Mouse (Mus musculus) adrenal gland, postnatal 4 days (tissue): Measurements from ENCODE around the gene Acp4. TPM values are rescaled to one million over a fixed set of nuclear protein-coding genes. Genes with fewer than 3 reads are reported as not detected.
"Not testable (repeated sequence)": the region's sequence is repeated elsewhere in the genome, so short reads cannot be mapped to it uniquely, and the experiment has no call there.

Source experiments
- DNase-seq, 2 experiments: peaks; one replicate each; pipeline ENCODE4 v3.0.0; 2021 to 2022; ENCODE audit warnings: low spot score in 2 of 2, mixed read lengths in 2 of 2
- total RNA-seq, 2 experiments: library from RNA; stranded (reverse); gene quantifications; 2 replicates each; pipeline ENCODE4 v1.2.3; 2021

Gene Acp4
- total RNA-seq, 2 experiments from 2014 or later = not detected

DNA sequence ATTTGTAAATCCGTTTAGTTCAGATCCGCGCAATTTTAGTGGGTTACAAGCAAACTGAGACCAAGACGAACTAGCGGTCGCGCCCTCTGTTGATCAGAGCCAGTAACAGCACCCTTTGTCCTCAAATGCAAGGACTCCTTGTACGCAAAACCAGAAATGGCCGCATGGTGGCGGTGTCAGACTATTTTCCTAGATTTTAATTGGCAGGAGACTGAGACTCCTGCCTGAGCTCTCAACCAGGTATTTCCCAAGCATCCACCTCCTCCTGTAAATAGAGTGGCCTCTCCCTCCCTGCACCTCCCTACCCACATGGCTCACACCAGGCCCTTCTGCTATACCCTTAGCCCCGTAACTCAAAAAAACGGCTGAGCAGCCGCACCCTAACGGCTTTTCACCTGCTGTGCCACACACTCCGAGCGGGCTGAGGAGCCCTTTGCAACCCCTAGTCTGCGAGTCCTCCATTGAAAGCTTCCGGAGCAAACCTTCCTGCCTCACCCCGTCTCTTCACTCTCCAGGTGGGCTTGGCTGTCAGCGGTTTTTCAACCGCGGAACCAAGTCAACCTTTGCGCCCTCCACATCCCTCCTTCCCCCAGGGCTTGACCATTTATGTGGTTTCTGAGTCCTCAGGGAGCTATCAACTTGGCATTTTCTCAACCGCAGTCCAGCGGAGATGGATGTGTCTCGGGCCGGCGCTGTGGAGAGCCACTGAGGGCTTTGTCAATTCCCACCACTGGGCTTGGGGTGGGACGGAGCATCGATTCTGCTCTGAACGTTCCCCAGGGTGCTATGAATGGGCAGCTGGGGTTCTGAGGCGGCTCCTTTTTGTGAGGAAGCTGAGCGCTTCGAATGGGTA lies 5.8 kb upstream of the Acp4 start:
- peak; percentile 77 to 92 for DNase-seq

DNA sequence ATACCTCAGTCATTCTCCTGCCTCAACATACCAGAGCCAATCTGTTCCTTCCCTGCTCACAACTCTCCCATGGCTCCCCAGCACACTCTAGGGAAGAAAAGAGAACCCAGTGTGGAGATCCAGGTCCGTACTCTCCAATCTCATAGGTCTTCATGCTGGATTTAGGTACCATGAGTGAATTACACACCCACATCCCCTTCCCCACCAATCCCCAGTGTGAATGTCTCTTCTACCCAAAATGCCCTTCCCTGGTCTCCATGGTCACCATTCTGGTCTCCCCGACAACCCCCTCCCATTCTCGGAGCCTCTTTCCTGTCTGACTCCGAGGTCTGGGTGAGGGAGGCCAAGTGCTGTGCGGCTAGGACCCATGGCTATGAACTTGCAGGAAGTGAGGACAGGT lies 4.0 kb upstream of the Acp4 start, which contains the start of gene Gm15517:
Gm15517 (plus strand) TSS at position 301 of the 400 bp plus-strand sequence.
- no peak for DNase-seq

DNA sequence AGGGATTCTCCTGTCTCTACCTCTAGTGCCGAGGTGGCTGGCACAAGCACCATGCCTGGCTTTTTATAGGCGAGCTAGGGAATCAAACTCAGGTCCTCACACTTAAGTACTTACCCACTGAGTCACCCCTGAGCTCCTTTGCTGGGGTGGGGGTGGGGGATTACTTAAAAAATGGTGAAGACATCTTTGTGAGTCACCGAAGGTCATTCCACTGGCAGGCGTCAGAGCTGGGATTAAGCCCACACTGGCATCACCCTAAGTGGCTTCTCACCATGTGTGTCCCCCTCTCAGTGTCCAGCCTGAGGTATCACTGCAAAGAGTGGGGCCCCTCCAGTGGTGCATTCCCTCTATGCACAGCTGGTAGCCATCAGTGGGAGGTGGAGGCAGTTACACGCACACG lies 3.2 kb upstream of the Acp4 start:
- DNase-seq = no peak

DNA sequence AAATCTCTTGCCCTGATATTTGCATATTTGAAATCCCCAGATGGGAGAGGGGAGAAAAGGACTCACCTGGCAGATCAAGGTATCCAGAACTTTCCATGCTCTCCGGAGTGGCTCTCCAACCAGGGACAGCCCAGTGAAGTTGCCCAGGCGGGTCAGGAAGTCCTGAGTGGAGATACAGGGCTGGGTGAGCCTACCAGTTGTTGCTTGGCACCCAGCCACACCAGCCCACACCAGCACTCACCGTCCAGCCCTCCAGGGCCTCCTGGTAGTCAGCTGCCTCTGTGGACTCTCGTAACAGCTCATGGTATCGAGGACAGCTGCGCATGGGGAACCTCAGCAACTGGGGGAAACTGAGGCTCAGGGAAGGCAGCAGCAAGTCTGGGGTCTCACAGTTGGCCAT lies 2.2 kb downstream of the Acp4 start:
- no peak for DNase-seq

DNA sequence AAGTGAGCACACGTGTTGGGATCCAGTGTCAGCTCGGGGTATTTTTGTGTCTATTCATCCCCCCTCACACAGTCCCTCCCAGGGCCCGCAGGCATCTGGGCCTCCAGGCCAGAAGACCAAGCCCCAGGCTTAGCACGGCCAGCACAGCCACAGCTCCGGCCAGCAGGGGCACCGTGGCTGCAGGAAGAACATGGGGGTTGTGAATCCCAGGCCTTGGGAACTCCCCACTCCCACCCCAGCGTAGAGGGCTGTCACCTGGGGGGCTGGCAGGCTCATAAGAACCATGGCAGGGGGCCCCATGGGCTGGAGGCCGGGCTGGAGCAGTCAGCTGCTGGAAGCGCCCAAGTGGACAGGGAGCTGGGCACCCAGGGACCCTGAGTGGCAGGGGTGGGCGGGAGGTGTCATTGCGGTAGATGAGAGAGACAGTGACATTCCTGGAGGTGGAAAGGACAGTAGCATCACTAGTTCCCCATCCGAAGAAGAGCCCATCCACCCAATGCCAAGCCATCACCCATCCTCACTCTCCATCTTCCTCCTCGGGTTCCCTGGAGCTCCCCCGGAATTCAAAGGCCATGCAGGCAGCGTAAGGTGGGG lies 4.1 kb downstream of the Acp4 start:
- no peak for DNase-seq

DNA sequence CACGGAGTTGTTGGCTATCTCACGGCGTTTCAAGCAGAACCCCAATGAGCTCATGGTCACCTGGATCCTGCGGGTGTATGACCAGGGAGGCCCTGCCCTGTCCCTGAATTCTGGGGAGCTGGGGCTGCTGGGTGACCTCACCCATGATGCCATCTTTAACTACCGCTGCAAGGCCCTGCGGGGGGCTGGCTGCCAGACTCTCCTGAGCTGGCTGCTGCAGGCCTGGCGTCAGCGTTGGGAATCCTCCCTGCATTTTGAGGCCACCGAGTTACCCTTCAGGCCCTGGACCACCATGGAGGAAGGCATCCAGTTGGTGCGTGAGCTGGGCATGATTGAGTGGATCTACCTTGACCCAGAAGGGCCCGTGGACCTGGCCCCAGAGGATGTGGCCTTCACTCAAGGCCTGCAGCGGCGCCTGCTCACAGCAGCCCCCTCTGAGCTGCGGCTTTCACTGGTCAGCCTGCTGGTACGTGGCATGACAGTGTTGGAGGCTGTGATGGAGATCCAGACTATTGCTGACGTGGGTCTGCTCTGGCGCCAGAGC lies 6.4 kb downstream of the Acp4 start:
- DNase-seq = peak; percentile 23 to 39

DNA sequence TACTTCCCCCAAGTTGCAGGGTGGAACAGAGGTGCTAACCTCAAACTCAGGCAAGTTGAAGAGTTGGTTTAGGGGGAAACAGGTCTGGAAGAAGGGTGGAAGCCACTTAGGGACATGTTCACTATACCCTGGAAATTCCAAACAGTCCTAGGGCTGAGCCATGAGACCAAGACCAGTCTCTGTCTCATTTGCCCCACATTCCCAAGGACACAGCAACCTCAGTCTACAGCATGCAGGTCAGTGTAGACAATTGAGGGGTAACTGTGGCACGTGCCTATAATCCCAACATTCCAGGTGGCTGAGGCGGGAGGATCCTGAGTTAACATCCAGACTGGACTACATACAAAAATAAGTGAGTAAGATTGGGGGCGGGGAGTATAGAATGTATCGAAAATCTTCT lies 7.9 kb downstream of the Acp4 start:
- DNase-seq = no peak

DNA sequence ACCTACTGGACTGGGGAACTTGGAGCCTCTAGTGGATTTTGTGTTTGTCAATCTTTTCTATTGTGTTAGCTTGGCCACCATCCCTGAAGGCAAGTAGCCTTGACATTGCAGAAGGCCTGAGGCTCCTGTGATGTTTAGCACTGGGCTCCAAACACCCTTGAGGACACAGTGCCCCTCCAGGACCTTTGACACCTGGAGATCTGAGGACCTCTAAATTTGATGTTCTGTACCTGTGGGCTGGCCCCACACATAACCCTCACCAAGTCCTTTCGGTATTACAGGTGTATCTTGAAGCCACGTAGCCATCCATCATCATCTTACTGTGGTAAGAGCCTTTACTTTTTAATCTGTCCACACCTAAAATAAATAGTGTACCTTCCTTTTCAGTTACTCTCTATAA lies 9.2 kb downstream of the Acp4 start:
- no peak for DNase-seq

DNA sequence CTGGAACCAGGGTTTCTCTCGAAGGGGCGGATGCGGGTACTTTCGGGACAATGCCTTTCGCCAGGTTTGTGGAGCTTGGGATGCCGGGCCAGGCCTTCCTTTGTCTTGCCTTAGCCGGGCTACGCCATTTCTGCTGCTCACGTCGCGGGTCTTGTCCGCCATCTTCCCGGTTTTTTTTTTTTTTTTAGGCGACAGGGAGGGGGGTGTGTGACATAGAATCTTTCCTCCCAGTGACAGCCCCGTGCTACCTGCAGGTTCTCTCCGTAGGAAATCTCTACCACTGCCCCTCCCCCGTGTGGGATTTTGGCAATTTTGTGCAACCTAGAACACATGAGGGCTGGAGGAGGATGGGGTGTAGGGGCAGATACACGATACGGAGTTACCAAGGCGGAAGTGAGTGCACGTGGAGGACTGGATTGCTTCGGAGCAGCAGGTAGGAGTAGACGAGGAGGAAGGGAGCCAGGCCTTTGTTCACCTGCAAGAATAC lies 10.2 kb downstream of the Acp4 start:
- DNase-seq = peak in 1 of 2 experiments; percentile 14

DNA sequence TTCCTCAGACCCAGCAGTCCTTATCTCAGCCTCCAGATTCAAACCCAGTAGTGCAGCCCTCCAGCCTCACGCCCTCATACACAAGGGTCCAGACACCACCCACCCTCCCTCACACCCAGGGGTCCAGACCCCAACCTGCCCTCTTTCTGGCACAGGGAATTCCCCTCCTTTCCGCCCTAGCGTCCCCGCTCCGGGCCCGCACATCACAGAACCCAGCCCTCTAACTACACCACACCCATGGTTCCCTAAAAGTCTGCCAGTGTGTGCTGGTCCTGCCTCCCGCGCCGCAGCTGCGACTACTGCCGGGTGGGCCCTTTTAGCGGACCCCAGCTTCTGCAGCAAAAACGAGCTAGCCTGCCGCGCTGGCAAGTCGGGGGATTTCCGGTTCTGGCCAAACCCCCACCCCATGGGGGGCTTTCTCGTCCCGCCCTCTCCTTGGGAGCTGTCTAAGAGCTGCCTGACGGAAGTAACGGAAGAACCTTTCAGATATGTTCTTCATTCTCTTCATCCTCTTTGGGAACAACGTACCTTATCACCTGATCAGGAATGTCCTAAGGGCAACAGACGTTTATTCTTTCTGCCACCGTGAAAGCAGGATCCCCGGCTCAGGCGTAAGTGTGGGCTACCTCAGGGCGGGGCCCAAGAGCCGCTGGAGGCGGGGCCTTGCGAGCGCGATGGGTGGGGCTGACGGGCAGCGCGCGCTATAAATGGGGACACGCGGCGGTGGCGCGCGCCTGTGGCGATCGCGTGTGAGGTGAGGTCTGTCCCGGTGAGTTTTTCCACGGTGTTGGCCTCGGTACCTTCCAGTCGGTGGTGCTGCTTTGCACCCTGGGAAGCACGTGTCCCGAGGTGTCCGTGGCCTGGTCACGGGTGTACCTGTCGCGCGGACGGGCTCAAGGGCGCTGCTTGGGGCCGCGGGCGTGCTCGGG lies 10.9 kb downstream of the Acp4 start, which contains the start of the genes 1700028J19Rik and 2410002F23Rik:
1700028J19Rik (minus strand) TSS at position 641 of the 929 bp plus-strand sequence.
2410002F23Rik (plus strand) TSS at position 668 of the 929 bp plus-strand sequence.
- DNase-seq = peak; percentile 82 to 83

DNA sequence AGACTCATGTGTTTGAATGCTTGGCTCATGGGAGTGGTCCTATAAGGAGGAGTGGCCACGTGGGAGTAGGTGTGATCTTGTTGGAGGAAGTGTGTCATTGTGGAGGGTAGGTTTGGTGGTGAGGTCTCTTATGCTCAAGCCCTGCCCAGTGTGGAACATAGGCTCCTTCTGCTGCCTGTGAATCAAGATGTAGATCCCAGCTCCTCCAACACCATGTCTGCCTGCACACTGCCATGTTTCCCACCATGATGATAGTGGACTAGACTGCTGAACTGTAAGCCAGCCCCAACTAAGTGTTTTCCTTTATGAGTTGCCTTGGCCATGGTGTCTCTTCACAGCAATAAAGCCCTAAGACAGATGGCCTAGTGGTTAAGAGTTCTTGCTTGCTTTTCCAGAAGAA lies 13.1 kb downstream of the Acp4 start:
- no peak for DNase-seq

DNA sequence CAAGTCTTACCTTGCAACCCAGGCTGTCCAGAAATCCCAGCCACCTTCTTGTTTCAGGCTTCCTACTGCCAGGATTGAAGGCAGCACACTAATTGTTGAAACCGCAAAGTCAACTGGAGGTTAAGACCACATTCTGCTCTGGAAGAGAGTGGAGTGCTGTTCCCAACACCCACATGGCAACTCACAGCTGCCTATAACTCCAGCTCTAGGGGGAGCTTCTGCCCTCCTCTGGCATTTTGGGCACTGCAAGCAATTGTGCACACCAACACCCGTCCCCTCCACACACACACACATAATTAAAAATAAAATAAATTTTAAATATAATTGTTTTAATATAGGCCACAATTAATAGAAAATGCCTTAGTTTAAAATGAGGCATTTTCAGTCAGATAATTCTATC lies 16.0 kb downstream of the Acp4 start:
- no peak for DNase-seq

DNA sequence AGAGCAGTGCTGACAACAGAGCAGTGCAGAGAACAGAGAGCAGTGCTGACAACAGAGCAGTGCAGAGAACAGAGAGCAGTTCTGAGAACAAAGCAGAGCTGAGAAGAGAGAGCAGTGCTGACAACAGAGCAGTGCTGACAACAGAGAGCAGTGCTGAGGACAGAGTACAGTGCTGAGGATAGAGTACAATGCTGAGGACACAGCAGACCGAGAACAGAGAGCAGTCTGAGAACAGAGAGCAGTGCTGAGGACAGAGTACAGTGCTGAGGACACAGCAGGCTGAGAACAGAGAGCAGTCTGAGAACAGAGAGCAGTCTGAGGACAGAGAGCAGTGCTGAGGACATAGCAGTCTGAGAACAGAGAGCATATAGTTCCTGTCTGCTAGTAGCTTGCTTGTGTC lies 16.5 kb downstream of the Acp4 start:
- DNase-seq = no peak

DNA sequence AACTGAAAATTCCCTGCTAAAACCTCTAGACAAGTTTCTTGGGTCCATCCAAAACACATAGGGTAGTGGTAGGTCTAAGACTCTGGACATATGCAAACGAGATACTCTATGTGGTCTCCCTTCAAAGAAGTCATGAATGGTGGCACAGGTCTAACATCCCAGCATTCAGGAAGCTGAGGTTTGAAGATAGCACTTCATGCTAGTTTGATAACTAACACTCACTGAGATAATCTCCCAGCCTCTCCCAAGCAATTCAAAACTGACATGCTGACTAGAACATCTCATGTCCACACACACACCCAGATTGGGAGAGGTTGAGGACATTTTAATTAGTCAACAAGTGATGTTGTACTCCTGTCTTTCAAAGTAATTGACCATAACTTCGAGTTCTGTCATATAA lies 17.3 kb downstream of the Acp4 start:
- no peak for DNase-seq

DNA sequence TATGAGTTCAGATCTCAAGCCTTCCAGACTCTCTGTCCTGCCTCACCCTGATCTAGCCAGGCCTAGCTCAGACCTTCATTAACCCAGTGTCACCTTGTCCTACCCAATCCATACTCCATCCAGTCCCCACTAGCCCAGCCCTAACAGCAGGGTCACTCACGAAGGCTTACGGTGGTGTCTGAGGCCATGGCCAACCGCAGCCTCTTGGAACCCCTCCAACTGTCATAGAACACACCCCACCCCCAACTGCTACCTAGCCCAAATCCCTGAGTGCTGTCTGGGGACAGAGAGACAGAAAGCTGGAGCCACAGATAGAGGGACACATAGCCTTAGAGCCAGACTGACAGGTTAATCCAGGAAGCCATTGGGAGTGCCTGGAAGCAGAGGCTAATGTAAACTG lies 21.3 kb downstream of the Acp4 start, which contains the start of gene Gm36864:
Gm36864 (plus strand) TSS at position 269 of the 400 bp plus-strand sequence.
- no peak for DNase-seq

DNA sequence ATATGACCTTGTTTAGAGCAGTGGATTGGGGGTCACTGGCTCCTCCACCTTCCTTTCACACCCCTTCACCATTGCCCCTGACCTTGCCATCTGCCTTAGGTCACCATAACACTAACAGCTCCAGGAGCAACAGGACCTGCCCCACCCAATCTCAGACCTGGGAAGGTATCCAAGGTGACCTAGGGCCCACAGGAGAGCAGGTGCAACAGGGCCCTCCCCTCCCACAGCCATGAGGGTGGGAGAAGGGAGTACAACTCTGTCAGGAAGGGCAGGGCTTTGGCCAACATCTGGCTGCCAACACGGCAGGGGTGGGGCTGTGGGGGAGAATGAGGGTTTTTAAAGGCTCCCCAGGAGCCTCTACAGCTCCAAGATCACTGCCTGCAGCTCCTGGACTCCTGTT lies 32.1 kb downstream of the Acp4 start, which contains the start of gene Klk1:
Klk1 (plus strand) TSS at position 285 of the 400 bp plus-strand sequence.
- DNase-seq = no peak

DNA sequence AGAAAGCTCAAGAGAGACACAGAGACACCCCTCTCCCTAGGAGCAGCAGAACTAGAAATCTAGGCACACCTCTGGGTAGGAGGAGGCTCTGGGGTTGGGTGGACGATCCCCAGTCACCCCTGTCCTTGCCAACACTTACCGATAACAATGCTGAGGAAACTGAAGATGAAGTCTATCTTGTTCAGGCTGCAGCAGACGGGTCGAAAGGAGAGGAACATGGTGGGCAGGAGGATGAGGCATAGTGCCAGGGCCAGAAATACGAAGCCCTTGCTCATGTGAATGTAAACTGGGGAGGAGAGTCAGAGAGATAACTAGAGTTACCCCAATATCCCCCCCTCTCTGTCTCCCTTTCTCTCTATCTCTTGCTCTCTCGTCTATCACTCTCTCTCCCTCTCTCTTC lies 34.8 kb downstream of the Acp4 start:
- DNase-seq = not testable (repeated sequence)

DNA sequence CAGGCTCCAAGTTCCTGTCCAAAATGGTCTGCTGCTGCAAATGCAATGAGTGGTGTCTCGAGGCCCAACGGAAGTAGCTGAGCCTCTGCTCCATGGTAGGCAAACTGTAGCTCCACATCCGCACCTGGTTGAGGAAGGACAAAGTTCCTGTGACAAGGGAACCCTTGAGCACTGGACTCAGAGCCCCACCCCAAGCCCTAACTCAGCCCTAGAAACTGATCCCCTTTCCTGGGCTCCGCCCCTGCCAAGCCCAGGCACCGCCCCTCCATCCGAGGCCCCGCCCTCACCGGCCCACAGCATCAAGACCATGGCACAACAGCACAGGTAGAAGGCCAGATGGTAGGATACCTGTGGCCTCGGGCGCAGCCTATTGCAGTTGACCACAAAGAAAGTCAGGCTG lies 35.6 kb downstream of the Acp4 start:
- not testable (repeated sequence) for DNase-seq

DNA sequence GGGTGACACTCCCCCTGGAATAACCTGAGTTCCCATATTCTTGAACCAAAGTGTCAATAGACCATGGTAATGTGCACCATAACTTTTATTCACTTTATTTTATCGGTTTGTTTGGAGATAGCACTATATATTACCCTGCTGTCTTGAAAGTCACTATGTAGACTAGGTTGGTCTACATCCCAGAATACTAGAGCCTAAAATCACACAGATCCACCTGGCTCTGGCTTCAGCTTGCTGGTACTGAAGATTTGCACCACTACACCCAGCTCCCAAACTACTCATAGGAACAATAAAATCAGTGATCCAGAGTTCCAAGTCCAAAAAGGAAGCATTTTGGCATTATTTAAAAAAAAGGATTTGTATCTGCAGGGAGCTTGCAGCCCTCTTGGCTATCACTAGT lies 41.5 kb downstream of the Acp4 start, which contains the start of gene Klk1b5:
Klk1b5 (plus strand) TSS at position 301 of the 400 bp plus-strand sequence.
- no peak for DNase-seq

DNA sequence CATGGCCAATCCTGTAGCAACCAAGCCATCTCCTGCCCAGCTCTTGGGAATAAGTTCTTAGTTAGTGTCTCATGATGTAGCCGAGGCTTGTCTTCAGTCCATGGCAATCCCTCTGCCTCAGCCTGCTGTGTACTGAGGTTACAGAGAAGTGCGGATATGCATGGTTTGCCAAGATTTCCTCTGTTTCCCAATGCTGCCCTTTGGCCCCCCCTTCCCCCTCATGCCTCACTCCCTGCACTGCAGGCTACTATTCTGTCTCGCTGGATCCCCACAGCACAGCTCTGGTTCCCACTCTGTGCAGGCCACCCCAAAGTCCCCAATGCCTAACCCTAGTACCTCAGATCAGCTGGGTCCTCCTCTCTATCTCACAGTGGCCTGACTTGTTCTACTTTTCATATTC lies 48.9 kb downstream of the Acp4 start:
- no peak for DNase-seq

DNA sequence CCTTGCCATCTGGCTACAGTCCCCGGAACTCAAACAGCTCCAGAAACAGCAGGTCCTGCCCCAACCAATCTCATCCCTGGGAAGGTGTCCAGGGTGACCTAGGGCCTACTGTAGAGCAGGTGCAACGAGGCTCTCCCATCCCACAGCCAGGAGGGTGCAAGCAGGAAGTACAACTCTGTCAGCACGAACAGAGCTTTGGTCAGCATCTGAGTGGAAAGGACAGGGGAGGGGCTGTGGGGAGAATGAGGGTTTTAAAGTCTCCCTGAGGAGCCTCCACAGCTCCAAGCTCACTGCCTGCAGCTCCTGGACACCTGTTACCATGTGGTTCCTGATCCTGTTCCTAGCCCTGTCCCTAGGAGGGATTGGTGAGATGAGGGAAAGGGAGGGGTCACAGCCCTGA lies 50.0 kb downstream of the Acp4 start, which contains the start of gene Klk1b4:
Klk1b4 (plus strand) TSS at position 301 of the 400 bp plus-strand sequence.
- DNase-seq = not testable (repeated sequence)
